Mouse (Mus musculus): ENCODE measurements around the gene Mettl16. TPM values are rescaled to one million over a fixed set of nuclear protein-coding genes. Genes with fewer than 3 reads are reported as not detected.

Mettl16 gene
- polyA plus RNA-seq, 1 experiment from 2014 or later = 53.2 TPM

DNA sequence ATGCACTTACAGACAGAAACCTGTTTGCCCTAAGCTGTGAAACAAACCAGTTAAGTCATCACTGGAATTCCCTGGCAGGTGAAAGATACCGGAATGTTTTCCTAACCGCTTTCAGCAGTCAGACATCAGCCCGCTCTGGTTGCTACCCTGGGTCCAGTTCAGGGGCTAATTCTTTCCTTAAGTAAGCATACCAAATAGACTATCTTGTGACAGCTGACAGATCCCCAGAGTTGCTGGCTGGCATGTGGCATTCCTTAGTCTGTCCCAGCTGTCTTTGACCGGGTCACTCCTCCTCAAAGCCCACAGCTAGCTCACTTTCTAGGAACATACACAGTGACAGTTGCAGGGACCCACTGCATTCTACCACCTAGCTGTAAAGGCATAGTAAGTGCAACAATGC, 22.6 kb upstream of the Mettl16 start:
- Histone ChIP-seq H3K4me2 (ENCODE audit: low read length) (no peak overlapping the region), H3K27me3 (ENCODE audit: control insufficient read depth, insufficient read depth, low read depth, low read length) (no peaks in the 10 kb centered on the region), H3K36me3 (ENCODE audit: control insufficient read depth, insufficient read depth, low read length) (no peaks in the 10 kb centered on the region), H3K9ac (ENCODE audit: low read depth, low read length) (no peak overlapping the region), H3K4me3 (ENCODE audit: low read depth, low read length) (no peak overlapping the region), H3K9me3 (replicated peaks; ENCODE audit: control insufficient read depth, low read length, poor library complexity, severe bottlenecking) (no peaks in the 10 kb centered on the region), H3K4me1 (ENCODE audit: control insufficient read depth, insufficient read depth, low read length) (no peaks in the 10 kb centered on the region), H3K27ac (ENCODE audit: low read length) (no peak overlapping the region)
- ATAC-seq = no peak
- WGBS = 71% methylated on average over 4 of the region's 4 CpGs

GRCm38 (mm10) chr11:74749241-74749640, 21.4 kb upstream of the Mettl16 start:
- no peaks in the 10 kb centered on the region for H3K9me3 ChIP-seq (replicated peaks; ENCODE audit: control insufficient read depth, low read length, poor library complexity, severe bottlenecking)
- no peaks in the 10 kb centered on the region for H3K27me3 ChIP-seq (ENCODE audit: control insufficient read depth, insufficient read depth, low read depth, low read length)
- no peak overlapping the region for H3K4me3 ChIP-seq (ENCODE audit: low read depth, low read length)
- H3K4me1 ChIP-seq (ENCODE audit: control insufficient read depth, insufficient read depth, low read length) = no peaks in the 10 kb centered on the region
- no peak overlapping the region for H3K4me2 ChIP-seq (ENCODE audit: low read length)
- ATAC-seq = no peak
- H3K9ac ChIP-seq (ENCODE audit: low read depth, low read length) = no peak overlapping the region
- 95% methylated on average over 13 of the region's 13 CpGs for WGBS
- no peaks in the 10 kb centered on the region for H3K36me3 ChIP-seq (ENCODE audit: control insufficient read depth, insufficient read depth, low read length)
- no peak overlapping the region for H3K27ac ChIP-seq (ENCODE audit: low read length)

DNA sequence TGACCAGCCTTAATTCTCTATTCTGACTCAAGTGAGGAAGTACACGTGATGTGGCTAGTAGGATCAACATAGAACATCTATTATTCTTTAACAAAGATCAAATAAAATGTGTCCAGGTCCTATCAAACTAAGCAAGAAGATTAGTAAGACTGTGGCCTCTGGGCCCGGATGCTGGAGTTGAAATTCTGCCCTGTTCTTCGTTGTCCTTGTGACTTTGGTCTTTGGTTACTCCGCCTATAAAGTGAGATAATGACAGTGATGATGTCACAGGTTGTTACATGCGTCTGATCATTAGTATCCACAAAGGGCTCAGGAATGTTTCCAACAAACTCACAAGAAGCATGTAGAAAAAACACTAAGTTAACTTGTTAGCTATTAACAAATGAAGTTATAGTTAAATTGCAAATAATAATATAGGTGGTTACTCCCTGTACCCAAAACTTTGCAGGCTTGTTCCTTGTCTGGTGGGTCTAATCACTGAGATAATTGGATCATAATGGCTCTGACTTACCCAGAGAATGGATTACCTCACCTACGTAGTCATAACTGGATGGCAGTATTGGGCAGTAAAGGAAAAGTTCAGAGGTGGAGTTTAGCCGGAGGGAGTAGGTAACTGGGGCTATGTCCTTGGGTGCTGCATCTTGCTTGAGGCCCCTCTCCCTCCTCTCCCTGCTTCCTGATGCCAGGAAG, 19.8 kb upstream of the Mettl16 start:
- peak overlapping the region; percentile 60 for H3K27ac ChIP-seq (ENCODE audit: low read length)
- no peak overlapping the region for H3K9ac ChIP-seq (ENCODE audit: low read depth, low read length)
- H3K4me2 ChIP-seq (ENCODE audit: low read length) = no peak overlapping the region
- H3K27me3 ChIP-seq (ENCODE audit: control insufficient read depth, insufficient read depth, low read depth, low read length) = no peaks in the 10 kb centered on the region
- ATAC-seq = no peak
- WGBS = 81% methylated on average over 7 of the region's 7 CpGs
- no peaks in the 10 kb centered on the region for H3K9me3 ChIP-seq (replicated peaks; ENCODE audit: control insufficient read depth, low read length, poor library complexity, severe bottlenecking)
- no peak overlapping the region for H3K4me3 ChIP-seq (ENCODE audit: low read depth, low read length)
- no peaks in the 10 kb centered on the region for H3K4me1 ChIP-seq (ENCODE audit: control insufficient read depth, insufficient read depth, low read length)
- no peaks in the 10 kb centered on the region for H3K36me3 ChIP-seq (ENCODE audit: control insufficient read depth, insufficient read depth, low read length)

- 19% methylated on average over 9 of the region's 9 CpGs for WGBS
- Histone ChIP-seq H3K27me3 (ENCODE audit: control insufficient read depth, insufficient read depth, low read depth, low read length) (no peaks in the 10 kb centered on the region), H3K9ac (ENCODE audit: low read depth, low read length) (no peak overlapping the region), H3K4me3 (ENCODE audit: low read depth, low read length) (no peak overlapping the region), H3K27ac (ENCODE audit: low read length) (peak overlapping the region; percentile 60), H3K4me1 (ENCODE audit: control insufficient read depth, insufficient read depth, low read length) (no peaks in the 10 kb centered on the region), H3K9me3 (replicated peaks; ENCODE audit: control insufficient read depth, low read length, poor library complexity, severe bottlenecking) (no peaks in the 10 kb centered on the region), H3K4me2 (ENCODE audit: low read length) (no peak overlapping the region), H3K36me3 (ENCODE audit: control insufficient read depth, insufficient read depth, low read length) (no peaks in the 10 kb centered on the region)
- peak; percentile 39; the same call in 1 of the 2 replicates for ATAC-seq
These were observed 19.1 kb upstream of the Mettl16 start for GRCm38 (mm10) chr11:74751352-74752066.

GRCm38 (mm10) chr11:74756631-74757030, 14.0 kb upstream of the Mettl16 start:
- H3K36me3 ChIP-seq (ENCODE audit: control insufficient read depth, insufficient read depth, low read length) = no peaks in the 10 kb centered on the region
- no peaks in the 10 kb centered on the region for H3K27me3 ChIP-seq (ENCODE audit: control insufficient read depth, insufficient read depth, low read depth, low read length)
- WGBS = 74% methylated on average over 2 of the region's 2 CpGs
- no peak overlapping the region for H3K27ac ChIP-seq (ENCODE audit: low read length)
- no peak overlapping the region for H3K4me2 ChIP-seq (ENCODE audit: low read length)
- H3K4me1 ChIP-seq (ENCODE audit: control insufficient read depth, insufficient read depth, low read length) = no peaks in the 10 kb centered on the region
- no peak overlapping the region for H3K4me3 ChIP-seq (ENCODE audit: low read depth, low read length)
- no peaks in the 10 kb centered on the region for H3K9me3 ChIP-seq (replicated peaks; ENCODE audit: control insufficient read depth, low read length, poor library complexity, severe bottlenecking)
- H3K9ac ChIP-seq (ENCODE audit: low read depth, low read length) = no peak overlapping the region
- ATAC-seq = no peak

DNA sequence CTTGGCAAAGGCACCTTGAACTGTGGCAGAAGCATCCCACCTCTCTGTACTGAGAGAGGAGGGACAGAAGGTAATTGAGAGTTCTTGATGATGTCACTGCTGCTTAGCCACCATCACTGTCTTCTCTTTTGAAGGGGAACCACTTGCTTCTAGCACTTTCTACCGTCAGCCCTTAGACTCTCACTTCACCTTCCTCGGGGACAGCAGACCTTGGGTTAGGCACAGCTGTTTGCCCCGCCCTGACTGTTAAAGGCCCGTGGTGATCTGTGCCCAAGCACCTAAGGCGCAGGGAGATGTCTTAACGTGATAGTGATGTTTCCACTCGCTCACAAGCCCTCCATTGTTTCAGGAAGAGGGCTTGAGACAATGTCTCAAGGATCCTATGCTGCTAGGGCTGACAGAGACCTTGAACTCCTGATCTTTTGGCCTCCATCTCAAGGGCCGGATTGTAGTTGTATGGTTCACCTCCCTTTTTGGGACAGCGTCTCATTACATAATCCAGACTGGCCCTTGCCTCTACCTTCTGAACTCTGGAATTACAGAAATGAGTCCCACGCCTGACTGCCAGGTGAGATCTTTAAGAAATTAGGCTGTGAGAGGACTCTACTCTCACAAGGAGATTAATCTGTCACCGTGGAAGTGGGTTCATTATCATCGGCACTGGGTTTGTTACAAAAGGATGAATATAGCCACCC, 9.5 kb upstream of the Mettl16 start:
- H3K36me3 ChIP-seq (ENCODE audit: control insufficient read depth, insufficient read depth, low read length) = no peaks in the 10 kb centered on the region
- H3K27me3 ChIP-seq (ENCODE audit: control insufficient read depth, insufficient read depth, low read depth, low read length) = no peaks in the 10 kb centered on the region
- no peaks in the 10 kb centered on the region for H3K9me3 ChIP-seq (replicated peaks; ENCODE audit: control insufficient read depth, low read length, poor library complexity, severe bottlenecking)
- no peak overlapping the region for H3K9ac ChIP-seq (ENCODE audit: low read depth, low read length)
- WGBS = 75% methylated on average over 12 of the region's 12 CpGs
- no peak overlapping the region for H3K27ac ChIP-seq (ENCODE audit: low read length)
- H3K4me3 ChIP-seq (ENCODE audit: low read depth, low read length) = no peak overlapping the region
- H3K4me2 ChIP-seq (ENCODE audit: low read length) = no peak overlapping the region
- no peak for ATAC-seq
- H3K4me1 ChIP-seq (ENCODE audit: control insufficient read depth, insufficient read depth, low read length) = no peaks in the 10 kb centered on the region

DNA sequence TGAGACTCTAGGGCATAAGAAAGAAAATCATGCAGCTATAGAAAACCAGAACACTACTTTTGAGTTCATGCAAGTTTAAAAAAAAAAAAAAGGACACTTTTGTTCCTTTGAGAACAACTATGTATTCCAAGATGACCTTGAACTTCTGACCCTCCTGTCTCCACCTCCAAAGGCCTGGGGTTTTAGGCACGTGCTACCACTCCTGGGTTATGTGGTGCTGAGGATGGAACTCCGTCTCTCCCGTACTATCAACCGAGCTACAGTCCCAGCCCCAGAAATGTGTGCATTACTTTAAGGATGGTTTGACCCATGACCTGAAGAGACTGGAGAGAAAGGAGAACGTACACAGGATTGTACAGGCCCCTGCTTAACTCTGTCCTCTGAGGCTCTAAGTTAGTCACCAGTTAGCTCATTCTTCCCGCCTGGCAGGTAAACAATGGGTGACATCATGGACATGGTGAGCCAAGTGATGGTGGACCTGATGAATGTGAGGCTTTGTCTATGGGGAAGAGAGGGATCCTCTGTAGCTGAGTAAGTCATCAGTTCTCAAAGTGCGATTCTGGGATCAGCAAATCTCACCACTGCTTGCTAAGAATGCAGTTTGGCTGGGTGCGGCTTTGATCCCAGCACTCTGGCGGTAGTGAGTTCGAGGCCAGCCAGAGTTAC, 6.5 kb upstream of the Mettl16 start:
- H3K9me3 ChIP-seq (replicated peaks; ENCODE audit: control insufficient read depth, low read length, poor library complexity, severe bottlenecking) = no peaks in the 10 kb centered on the region
- no peaks in the 10 kb centered on the region for H3K4me1 ChIP-seq (ENCODE audit: control insufficient read depth, insufficient read depth, low read length)
- H3K27me3 ChIP-seq (ENCODE audit: control insufficient read depth, insufficient read depth, low read depth, low read length) = no peaks in the 10 kb centered on the region
- no peaks in the 10 kb centered on the region for H3K36me3 ChIP-seq (ENCODE audit: control insufficient read depth, insufficient read depth, low read length)
- H3K4me2 ChIP-seq (ENCODE audit: low read length) = no peak overlapping the region
- H3K27ac ChIP-seq (ENCODE audit: low read length) = no peak overlapping the region
- H3K9ac ChIP-seq (ENCODE audit: low read depth, low read length) = no peak overlapping the region
- WGBS = 80% methylated on average over 10 of the region's 10 CpGs
- no peak overlapping the region for H3K4me3 ChIP-seq (ENCODE audit: low read depth, low read length)
- no peak for ATAC-seq

GRCm38 (mm10) chr11:74767469-74767868, 3.2 kb upstream of the Mettl16 start:
- no peak overlapping the region for H3K4me2 ChIP-seq (ENCODE audit: low read length)
- WGBS = 92% methylated on average over 4 of the region's 4 CpGs
- no peak overlapping the region for H3K27ac ChIP-seq (ENCODE audit: low read length)
- no peaks in the 10 kb centered on the region for H3K36me3 ChIP-seq (ENCODE audit: control insufficient read depth, insufficient read depth, low read length)
- H3K4me1 ChIP-seq (ENCODE audit: control insufficient read depth, insufficient read depth, low read length) = peaks cover 18% of the 10 kb centered on the region
- no peak overlapping the region for H3K4me3 ChIP-seq (ENCODE audit: low read depth, low read length)
- no peaks in the 10 kb centered on the region for H3K9me3 ChIP-seq (replicated peaks; ENCODE audit: control insufficient read depth, low read length, poor library complexity, severe bottlenecking)
- no peak overlapping the region for H3K9ac ChIP-seq (ENCODE audit: low read depth, low read length)
- no peaks in the 10 kb centered on the region for H3K27me3 ChIP-seq (ENCODE audit: control insufficient read depth, insufficient read depth, low read depth, low read length)
- ATAC-seq = no peak

Data from midbrain, embryonic 16.5 days (tissue).